Mouse (Mus musculus) limb, embryonic 10.5 days (tissue): ENCODE measurements around the gene Runx1. TPM values are rescaled to one million over a fixed set of nuclear protein-coding genes. Genes with fewer than 3 reads are reported as not detected.

ENCODE experiments used
- DNase-seq: peaks from one replicate; pipeline ENCODE4 v3.0.0-alpha.2; 2017; ENCODE audit warnings: low spot score
- H3K27ac ChIP-seq: fragments of 300-500 bp; sonication (generic); 2 replicates; pipeline ENCODE4 v1.5.1; 2016; ENCODE audit warnings: mild to moderate bottlenecking
- H3K27me3 ChIP-seq: fragments of 300-500 bp; sonication (generic); 2 replicates; pipeline ENCODE4 v1.6.1; 2016; ENCODE audit warnings: low read depth, mild to moderate bottlenecking; ENCODE audit not compliant: poor library complexity, severe bottlenecking
- H3K36me3 ChIP-seq: fragments of 300-500 bp; sonication (generic); 2 replicates; pipeline ENCODE4 v1.6.1; 2016; ENCODE audit warnings: mild to moderate bottlenecking, moderate library complexity
- H3K4me1 ChIP-seq: fragments of 300-500 bp; sonication (generic); 2 replicates; pipeline ENCODE4 v1.6.1; 2016
- H3K4me3 ChIP-seq: fragments of 300-500 bp; sonication (generic); 2 replicates; pipeline ENCODE4 v1.5.1; 2016; ENCODE audit warnings: mild to moderate bottlenecking, moderate library complexity
- H3K9me3 ChIP-seq: fragments of 300-500 bp; sonication (generic); replicated peaks from 2 replicates; pipeline ENCODE4 v1.6.1; 2016; ENCODE audit warnings: mild to moderate bottlenecking
- WGBS: fragments of 180-500 bp; shearing (Covaris S2); methylation state at CpG from one replicate; pipeline ENCODE4 v1.1.7; 2016; 5-methylcytosine and 5-hydroxymethylcytosine counted together
- polyA plus RNA-seq: library from polyadenylated mRNA; unstranded; fragments of >200 nt; fragmentation: Nextera tagmentation; extraction: Ambion mirVana; gene quantifications from 2 replicates; pipeline ENCODE4 v1.2.1, GENCODE M21; 2016

Runx1 gene
- polyA plus RNA-seq, 1 experiment from 2014 or later: 1.2 TPM

GRCm38 (mm10) chr16:92566146-92566545 lies 259.8 kb downstream of the Runx1 start:
- Histone ChIP-seq H3K27ac (no peak overlapping the region), H3K4me1 (peaks cover 13% of the 10 kb centered on the region), H3K27me3 (peaks cover 33% of the 10 kb centered on the region), H3K4me3 (no peak overlapping the region), H3K36me3 (no peaks in the 10 kb centered on the region), H3K9me3 (no peaks in the 10 kb centered on the region)
- DNase-seq: no peak
- WGBS: 14% methylated on average over 5 of the region's 5 CpGs

- Histone ChIP-seq H3K36me3 (no peaks in the 10 kb centered on the region), H3K27me3 (peaks cover 33% of the 10 kb centered on the region), H3K4me3 (no peak overlapping the region), H3K4me1 (peaks cover 13% of the 10 kb centered on the region), H3K9me3 (no peaks in the 10 kb centered on the region), H3K27ac (no peak overlapping the region)
- DNase-seq: peak; percentile 94
- 4% methylated on average over 6 of the region's 6 CpGs for WGBS
Measured at GRCm38 (mm10) chr16:92565708-92566107, 260.2 kb downstream of the Runx1 start.

- no peak overlapping the region for H3K4me3 ChIP-seq
- peaks cover 13% of the 10 kb centered on the region for H3K4me1 ChIP-seq
- H3K36me3 ChIP-seq: no peaks in the 10 kb centered on the region
- DNase-seq: no peak
- H3K27me3 ChIP-seq: peaks cover 36% of the 10 kb centered on the region
- no peak overlapping the region for H3K27ac ChIP-seq
- WGBS: 83% methylated on average over 11 of the region's 11 CpGs
- no peaks in the 10 kb centered on the region for H3K9me3 ChIP-seq
Measured at GRCm38 (mm10) chr16:92565291-92565690, 260.7 kb downstream of the Runx1 start.

GRCm38 (mm10) chr16:92555051-92555450 lies 270.9 kb downstream of the Runx1 start:
- WGBS: 87% methylated on average over 1 of the region's 1 CpGs

GRCm38 (mm10) chr16:92552858-92553257 lies 273.1 kb downstream of the Runx1 start:
- WGBS: 49% methylated on average over 11 of the region's 11 CpGs
- H3K27ac ChIP-seq: no peak overlapping the region
- H3K4me3 ChIP-seq: no peak overlapping the region
- no peaks in the 10 kb centered on the region for H3K36me3 ChIP-seq
- no peaks in the 10 kb centered on the region for H3K9me3 ChIP-seq
- DNase-seq: no peak
- no peaks in the 10 kb centered on the region for H3K27me3 ChIP-seq
- peaks cover 10% of the 10 kb centered on the region for H3K4me1 ChIP-seq

More at GRCm38 (mm10) chr16:92555051-92555450, 270.9 kb downstream of the Runx1 start:
- Histone ChIP-seq H3K4me3 (no peak overlapping the region), H3K9me3 (no peaks in the 10 kb centered on the region), H3K36me3 (no peaks in the 10 kb centered on the region), H3K27me3 (no peaks in the 10 kb centered on the region), H3K4me1 (peaks cover 10% of the 10 kb centered on the region), H3K27ac (no peak overlapping the region)
- no peak for DNase-seq

GRCm38 (mm10) chr16:92552106-92552382 lies 273.9 kb downstream of the Runx1 start:
- WGBS: 71% methylated on average over 9 of the region's 9 CpGs

More at GRCm38 (mm10) chr16:92552106-92552382, 273.9 kb downstream of the Runx1 start:
- peaks cover 10% of the 10 kb centered on the region for H3K4me1 ChIP-seq
- H3K9me3 ChIP-seq: no peaks in the 10 kb centered on the region
- no peaks in the 10 kb centered on the region for H3K36me3 ChIP-seq
- DNase-seq: no peak
- no peaks in the 10 kb centered on the region for H3K27me3 ChIP-seq
- H3K27ac ChIP-seq: no peak overlapping the region
- no peak overlapping the region for H3K4me3 ChIP-seq
